Mouse (Mus musculus) heart, embryonic 16.5 days (tissue): ENCODE data around the gene Akap13. TPM values are rescaled to one million over a fixed set of nuclear protein-coding genes. Genes with fewer than 3 reads are reported as not detected.
"Not testable (repeated sequence)": the region's sequence is repeated elsewhere in the genome, so short reads cannot be mapped to it uniquely, and the experiment has no call there.

Experiments
- ATAC-seq: fragments of 200-750 bp; cut with Nextera tagmentation; replicated peaks from 2 replicates; pipeline ENCODE4 v1.8.0; 2017; ENCODE audit warnings: moderate number of reproducible peaks; ENCODE audit not compliant: insufficient read depth, low FRiP score; ENCODE audit errors: extremely low read depth
- H3K27ac ChIP-seq: fragments of 300-500 bp; sonication (generic); 2 replicates; pipeline ENCODE4 v1.5.1; 2014; ENCODE audit warnings: mild to moderate bottlenecking, low read length, control low read depth, moderate library complexity
- H3K27me3 ChIP-seq: fragments of 300-500 bp; sonication (generic); 2 replicates; pipeline ENCODE4 v1.6.1; 2014; ENCODE audit warnings: low read length, mixed read lengths; ENCODE audit not compliant: control insufficient read depth, insufficient read depth
- H3K36me3 ChIP-seq: fragments of 300-500 bp; sonication (generic); 2 replicates; pipeline ENCODE4 v1.6.1; 2014; ENCODE audit not compliant: control insufficient read depth, insufficient read depth
- H3K4me1 ChIP-seq: fragments of 300-500 bp; sonication (generic); 2 replicates; pipeline ENCODE4 v1.6.1; 2014; ENCODE audit warnings: low read length, mixed read lengths; ENCODE audit not compliant: control insufficient read depth, insufficient read depth
- H3K4me2 ChIP-seq: fragments of 300-500 bp; sonication (generic); 2 replicates; pipeline ENCODE4 v1.6.1; 2014; ENCODE audit warnings: low read depth, mild to moderate bottlenecking, control low read depth, low read length
- H3K4me3 ChIP-seq: fragments of 300-500 bp; sonication (generic); 2 replicates; pipeline ENCODE4 v1.5.1; 2014; ENCODE audit warnings: mild to moderate bottlenecking, control low read depth, low read length
- H3K9ac ChIP-seq: fragments of 300-500 bp; sonication (generic); 2 replicates; pipeline ENCODE4 v1.6.1; 2014; ENCODE audit warnings: low read length, control low read depth
- H3K9me3 ChIP-seq: fragments of 300-500 bp; sonication (generic); replicated peaks from 2 replicates; pipeline ENCODE4 v1.6.1; 2016; ENCODE audit warnings: low read length; ENCODE audit not compliant: control insufficient read depth
- WGBS: fragments of 180-500 bp; shearing (Covaris S2); extraction: QIAGEN DNeasy Blood & Tissue Kit; methylation state at CpG from one replicate; pipeline ENCODE4 v1.1.7; 2014; 5-methylcytosine and 5-hydroxymethylcytosine counted together
- polyA plus RNA-seq: library from polyadenylated mRNA; unstranded; fragments of >200 nt; fragmentation: Nextera tagmentation; extraction: Ambion mirVana; gene quantifications from 2 replicates; pipeline ENCODE4 v1.2.1, GENCODE M21; 2015

Akap13 gene
- polyA plus RNA-seq, 1 experiment from 2014 or later: 47.3 TPM

DNA sequence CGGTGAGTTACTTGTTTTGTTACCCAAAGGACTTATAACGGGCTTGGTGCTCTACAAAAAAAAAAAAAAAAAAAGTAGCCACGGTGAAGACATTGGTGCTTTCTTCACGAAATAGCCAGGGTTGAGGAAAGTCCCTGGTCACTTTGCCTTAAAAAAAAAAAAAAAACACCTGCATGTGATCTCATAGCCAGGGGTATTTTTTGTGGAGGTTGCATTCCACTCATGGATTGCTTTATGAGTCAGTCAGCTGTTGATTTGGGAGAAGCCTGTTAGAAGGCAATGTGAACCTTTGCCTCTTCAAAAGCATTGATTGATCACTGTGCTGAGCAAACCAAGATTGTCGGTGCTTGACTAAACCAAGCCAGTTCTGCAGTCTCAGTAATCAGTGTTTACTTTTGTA, 157.9 kb downstream of the Akap13 start:
- 31% methylated on average over 5 of the region's 5 CpGs for WGBS
- no peak for ATAC-seq
- peak overlapping the region; percentile 50 for H3K27ac ChIP-seq
- H3K9me3 ChIP-seq: no peaks in the 10 kb centered on the region
- H3K27me3 ChIP-seq: no peaks in the 10 kb centered on the region
- peaks cover 33% of the 10 kb centered on the region for H3K36me3 ChIP-seq
- peak overlapping the region; percentile 40 for H3K4me2 ChIP-seq
- H3K4me1 ChIP-seq: peaks cover 55% of the 10 kb centered on the region
- peak overlapping the region; percentile 53 for H3K9ac ChIP-seq
- peak overlapping the region; percentile 40 for H3K4me3 ChIP-seq

DNA sequence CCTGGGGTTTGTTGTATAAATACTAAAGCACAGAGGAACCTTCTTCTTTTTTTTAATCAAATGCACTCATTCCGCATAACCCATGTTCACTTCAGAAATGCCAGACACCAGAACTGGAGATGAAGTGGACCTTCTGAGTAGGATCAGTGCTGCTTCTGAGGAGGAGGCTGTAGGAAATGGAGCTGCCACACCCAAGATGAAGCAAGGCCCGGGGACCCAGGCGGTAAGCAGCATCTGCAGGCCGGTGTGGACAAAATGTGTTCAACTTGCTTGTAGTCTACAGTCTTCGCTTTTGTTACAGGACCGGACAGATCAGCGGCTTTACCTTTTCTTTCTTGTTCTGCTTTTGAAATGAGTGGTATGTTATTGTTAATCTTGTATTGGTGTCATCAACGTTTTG, 159.5 kb downstream of the Akap13 start:
- Histone ChIP-seq H3K9ac (no peak overlapping the region), H3K27ac (no peak overlapping the region), H3K9me3 (no peaks in the 10 kb centered on the region), H3K4me2 (peak overlapping the region; percentile 40; the same call in 1 of the 2 replicates), H3K36me3 (peaks cover 27% of the 10 kb centered on the region), H3K27me3 (no peaks in the 10 kb centered on the region), H3K4me3 (peak overlapping the region; percentile 6; the same call in 1 of the 2 replicates), H3K4me1 (peaks cover 39% of the 10 kb centered on the region)
- ATAC-seq: no peak
- WGBS: 84% methylated on average over 8 of the region's 8 CpGs

DNA sequence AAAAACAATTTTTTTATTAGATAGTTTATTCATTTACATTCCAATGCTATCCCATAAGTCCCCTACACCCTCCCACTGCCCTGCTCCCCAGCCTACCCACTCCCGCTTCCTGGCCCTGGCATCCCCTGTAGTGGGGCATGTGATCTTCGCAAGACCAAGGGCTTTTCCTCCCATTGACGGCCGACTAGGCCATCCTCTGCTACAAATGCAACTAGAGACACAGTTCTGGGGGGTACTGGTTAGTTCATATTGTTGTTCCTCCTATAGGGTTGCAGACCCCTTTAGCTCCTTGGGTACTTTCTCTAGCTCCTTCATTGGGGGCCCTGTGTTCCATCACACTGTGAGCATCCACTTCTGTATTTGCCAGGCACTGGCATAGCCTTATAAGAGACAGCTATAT, 161.9 kb downstream of the Akap13 start:
- not testable (repeated sequence) for H3K27me3 ChIP-seq, ATAC-seq, H3K4me2 ChIP-seq, H3K9ac ChIP-seq, H3K27ac ChIP-seq, H3K9me3 ChIP-seq, H3K4me3 ChIP-seq
- WGBS: 94% methylated on average over 4 of the region's 4 CpGs
- H3K4me1 ChIP-seq: peaks cover 20% of the 10 kb centered on the region
- H3K36me3 ChIP-seq: peaks cover 16% of the 10 kb centered on the region; the same call in 1 of the 2 replicates

DNA sequence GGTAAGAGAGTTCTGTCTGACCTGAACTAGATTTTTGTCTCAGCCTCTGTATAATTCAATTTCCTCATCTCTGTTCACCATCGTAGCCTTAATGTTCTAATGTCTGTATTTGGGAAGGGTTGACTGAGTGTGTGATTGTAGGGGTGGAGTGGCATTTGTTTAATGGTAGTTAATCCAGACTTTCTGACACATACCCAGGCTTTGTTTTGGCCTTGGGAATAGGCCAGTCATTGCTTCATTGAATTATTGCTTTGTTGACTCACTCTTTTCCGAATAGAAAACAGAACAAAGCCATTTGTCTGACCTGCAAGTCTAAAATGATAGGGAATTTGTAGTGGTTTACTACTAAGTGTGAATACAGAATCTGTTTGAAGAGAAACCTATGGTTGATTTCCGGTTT, 163.4 kb downstream of the Akap13 start:
- H3K4me2 ChIP-seq: no peak overlapping the region
- H3K27ac ChIP-seq: no peak overlapping the region

DNA sequence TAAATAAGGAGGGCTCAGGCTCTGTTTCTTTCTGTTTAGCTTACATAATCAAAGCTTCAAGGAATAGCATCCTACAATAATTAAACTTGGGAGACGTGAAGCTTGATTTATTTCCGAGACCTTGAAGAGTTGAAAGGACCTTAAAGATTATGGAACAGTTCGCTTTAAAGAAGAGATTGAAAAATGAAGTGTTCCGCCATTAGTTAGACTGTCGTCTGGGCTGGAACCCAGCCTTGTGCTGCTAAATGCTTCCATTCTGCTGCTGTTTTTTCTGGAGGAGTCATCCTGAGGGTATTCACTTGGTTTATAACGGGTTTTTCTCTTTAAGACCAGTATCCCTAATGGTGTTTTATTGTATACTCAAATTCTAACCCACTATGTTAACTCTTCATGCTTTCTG, 164.5 kb downstream of the Akap13 start:
- no peak overlapping the region for H3K4me2 ChIP-seq
- no peak overlapping the region for H3K4me3 ChIP-seq
- H3K27ac ChIP-seq: no peak overlapping the region
- ATAC-seq: no peak
- H3K9ac ChIP-seq: no peak overlapping the region
- peaks cover 14% of the 10 kb centered on the region; the same call in 1 of the 2 replicates for H3K36me3 ChIP-seq
- 82% methylated on average over 6 of the region's 6 CpGs for WGBS
- H3K27me3 ChIP-seq: no peaks in the 10 kb centered on the region
- no peaks in the 10 kb centered on the region for H3K9me3 ChIP-seq
- H3K4me1 ChIP-seq: 0 out of 2 replicates have a peak, but pooled peaks cover 5% of the 10 kb centered on the region

More for the DNA sequence above, 163.4 kb downstream of the Akap13 start:
- Histone ChIP-seq H3K9me3 (no peaks in the 10 kb centered on the region), H3K4me3 (no peak overlapping the region), H3K9ac (no peak overlapping the region), H3K36me3 (peaks cover 16% of the 10 kb centered on the region; the same call in 1 of the 2 replicates), H3K4me1 (peaks cover 10% of the 10 kb centered on the region; the same call in 1 of the 2 replicates), H3K27me3 (no peaks in the 10 kb centered on the region)
- WGBS: 80% methylated on average over 3 of the region's 3 CpGs
- no peak for ATAC-seq

DNA sequence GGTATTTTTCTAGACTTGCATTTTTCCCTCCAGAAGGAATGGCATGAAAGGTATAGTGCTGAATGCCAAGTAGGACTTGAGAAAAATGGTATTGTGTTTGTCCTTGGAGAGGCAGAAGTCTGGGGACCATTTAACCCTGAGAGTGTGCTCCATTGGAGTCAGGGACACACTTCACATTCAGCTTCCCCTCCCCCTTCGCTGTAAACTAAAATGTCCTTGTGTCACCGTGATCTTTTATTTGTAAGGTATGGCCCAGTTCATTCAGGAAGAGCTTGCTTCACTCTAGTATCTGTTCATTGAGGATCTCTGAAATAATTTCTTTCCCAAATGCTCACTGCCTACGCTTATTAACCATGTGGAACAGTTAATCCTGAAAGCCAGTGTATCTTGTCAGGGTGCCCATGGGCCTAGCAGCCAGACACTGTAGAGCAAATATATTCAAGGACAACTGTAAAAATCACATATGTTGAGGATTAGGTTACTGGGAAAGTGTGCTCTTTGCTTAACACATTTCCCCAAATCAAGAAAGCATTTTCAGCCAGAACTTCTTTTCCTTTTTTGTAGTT, 165.1 kb downstream of the Akap13 start:
- Histone ChIP-seq H3K36me3 (peaks cover 11% of the 10 kb centered on the region; the same call in 1 of the 2 replicates), H3K27me3 (no peaks in the 10 kb centered on the region), H3K27ac (no peak overlapping the region), H3K4me2 (no peak overlapping the region), H3K4me1 (0 out of 2 replicates have a peak, but pooled peaks cover 5% of the 10 kb centered on the region), H3K4me3 (no peak overlapping the region), H3K9ac (no peak overlapping the region), H3K9me3 (no peaks in the 10 kb centered on the region)
- 80% methylated on average over 3 of the region's 3 CpGs for WGBS
- ATAC-seq: no peak

DNA sequence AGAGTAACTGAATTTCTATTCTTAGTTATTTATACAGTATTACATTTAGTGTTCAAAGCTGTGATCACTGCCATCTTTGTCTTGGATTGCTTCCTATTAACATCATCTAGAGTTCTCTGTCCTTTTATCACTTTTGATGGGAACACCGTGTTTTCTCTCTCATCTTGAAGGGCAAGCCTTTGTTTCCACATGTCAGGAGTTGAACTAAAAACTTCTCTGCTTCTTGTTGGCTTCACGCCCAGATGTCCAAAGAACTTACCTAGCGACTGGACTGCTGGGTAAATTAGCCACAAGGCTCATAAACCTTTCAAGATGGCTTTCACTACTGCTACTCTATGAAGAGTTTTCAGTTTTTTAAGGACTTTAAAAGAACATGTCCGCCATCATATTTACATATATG, 165.6 kb downstream of the Akap13 start:
- H3K27ac ChIP-seq: no peak overlapping the region
- no peaks in the 10 kb centered on the region for H3K9me3 ChIP-seq
- H3K4me3 ChIP-seq: no peak overlapping the region
- 0 out of 2 replicates have a peak, but pooled peaks cover 5% of the 10 kb centered on the region for H3K4me1 ChIP-seq
- H3K27me3 ChIP-seq: no peaks in the 10 kb centered on the region
- WGBS: 62% methylated on average over 4 of the region's 4 CpGs
- H3K36me3 ChIP-seq: peaks cover 8% of the 10 kb centered on the region; the same call in 1 of the 2 replicates
- no peak overlapping the region for H3K9ac ChIP-seq
- ATAC-seq: no peak
- H3K4me2 ChIP-seq: no peak overlapping the region

DNA sequence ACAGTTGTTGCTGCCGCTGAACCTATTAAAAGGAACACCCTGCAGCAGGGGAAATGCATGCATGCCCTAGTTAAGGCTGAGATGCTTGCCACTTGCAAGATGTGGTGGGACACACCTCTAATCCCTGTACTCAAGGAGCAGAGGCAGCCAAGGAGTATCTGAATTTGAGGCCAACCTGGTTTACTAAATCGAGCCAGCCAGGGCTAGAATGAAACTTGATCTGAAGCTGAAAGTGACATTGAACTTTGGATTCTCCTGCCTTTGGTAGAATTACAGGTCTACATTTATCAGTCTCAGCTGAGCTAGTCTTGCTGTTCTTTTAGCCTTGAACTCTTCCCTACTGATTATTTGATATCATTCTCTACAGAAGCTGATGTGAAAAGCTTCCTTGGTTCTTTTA, 172.5 kb downstream of the Akap13 start:
- WGBS: 65% methylated on average over 2 of the region's 2 CpGs
- no peaks in the 10 kb centered on the region; the same call in 1 of the 2 replicates for H3K36me3 ChIP-seq
- no peak overlapping the region for H3K9ac ChIP-seq
- H3K4me1 ChIP-seq: peaks cover 9% of the 10 kb centered on the region
- no peaks in the 10 kb centered on the region for H3K9me3 ChIP-seq
- H3K27ac ChIP-seq: no peak overlapping the region
- no peak for ATAC-seq
- H3K4me3 ChIP-seq: no peak overlapping the region
- no peaks in the 10 kb centered on the region for H3K27me3 ChIP-seq
- no peak overlapping the region for H3K4me2 ChIP-seq

DNA sequence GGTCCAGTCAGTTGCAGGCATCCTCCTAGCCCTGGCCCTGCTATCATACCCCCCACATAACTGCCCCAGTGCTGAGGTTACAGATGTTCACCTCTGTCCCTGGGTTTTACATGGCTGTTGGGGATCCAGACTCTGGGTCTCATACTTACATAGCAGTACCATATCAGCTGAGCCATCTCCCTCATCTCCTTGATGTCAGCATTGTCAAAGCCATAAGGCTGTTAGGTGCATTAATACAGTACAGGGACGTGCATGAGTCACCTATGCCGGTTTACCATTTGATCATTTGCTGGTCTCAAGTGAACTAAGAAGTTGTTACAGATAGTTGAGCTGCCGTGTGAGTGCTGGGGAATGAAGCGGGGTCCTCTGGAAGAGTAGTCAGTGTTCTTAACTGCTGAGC, 174.3 kb downstream of the Akap13 start:
- no peak for ATAC-seq
- H3K27ac ChIP-seq: no peak overlapping the region
- H3K4me2 ChIP-seq: no peak overlapping the region
- H3K27me3 ChIP-seq: no peaks in the 10 kb centered on the region
- no peaks in the 10 kb centered on the region; the same call in 1 of the 2 replicates for H3K36me3 ChIP-seq
- no peak overlapping the region for H3K9ac ChIP-seq
- H3K4me3 ChIP-seq: no peak overlapping the region
- 85% methylated on average over 4 of the region's 4 CpGs for WGBS
- peaks cover 20% of the 10 kb centered on the region for H3K4me1 ChIP-seq
- no peaks in the 10 kb centered on the region for H3K9me3 ChIP-seq
